Mouse (Mus musculus) C3H10T1/2 (cell line): ENCODE data around the gene Klf6. TPM values are rescaled to one million over a fixed set of nuclear protein-coding genes. Genes with fewer than 3 reads are reported as not detected.

Source experiments
- polyA plus RNA-seq, 2 experiments: library from polyadenylated mRNA; unstranded; fragments of >200 nt; fragmentation: generic; extraction: Trizol; gene quantifications; one replicate each; pipeline ENCODE4 v1.2.1; 2012; ENCODE audit warnings: missing spikeins in 2 of 2

The Klf6 gene
- polyA plus RNA-seq, result 10 to 100 TPM in 1 of 2 experiments, 1 to 10 TPM in 1; 3.8 to 20.2 TPM

DNA sequence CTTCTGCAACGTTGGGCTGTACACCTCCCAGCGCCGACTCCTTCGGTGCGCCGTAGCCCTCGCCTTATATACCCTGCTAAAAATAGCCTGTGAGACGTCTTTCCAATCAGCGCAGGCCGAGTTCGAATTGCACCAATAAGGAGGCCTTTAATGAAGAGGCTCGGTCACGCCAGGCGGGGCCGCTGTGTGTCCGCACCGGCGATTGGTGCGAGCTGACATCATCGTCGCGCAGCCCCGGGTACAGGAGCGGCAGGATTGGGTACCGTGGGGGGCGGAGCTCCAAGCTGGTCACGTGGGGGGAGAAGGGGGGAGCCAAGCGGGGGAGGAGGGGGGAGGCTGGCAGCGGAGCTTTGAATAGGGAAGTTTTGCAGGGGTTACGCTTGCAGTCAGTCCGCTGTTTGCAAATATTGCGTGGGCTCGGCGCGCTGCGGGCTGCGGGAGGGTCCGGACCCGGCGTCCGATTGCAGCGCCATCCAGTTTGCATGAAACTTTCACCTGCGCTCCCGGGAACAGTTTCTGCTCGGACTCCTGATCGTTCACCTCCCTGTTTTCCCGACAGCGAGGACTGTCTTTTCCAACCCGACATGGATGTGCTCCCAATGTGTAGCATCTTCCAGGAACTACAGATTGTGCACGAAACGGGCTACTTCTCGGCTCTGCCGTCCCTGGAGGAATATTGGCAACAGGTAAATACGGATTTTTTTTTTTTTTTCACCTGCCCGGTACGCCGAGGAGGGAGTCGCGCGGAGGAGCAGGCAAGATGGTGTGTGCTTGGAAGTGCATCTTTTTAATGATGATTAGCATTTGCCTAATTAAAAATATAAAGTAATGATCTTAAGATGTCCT, at the start of gene Klf6:
Gene Klf6 (plus strand): TSS at position 326 of the 846 bp plus-strand sequence.

